Mouse (Mus musculus) adrenal gland, postnatal 14 days (tissue): ENCODE results near the gene Gpat2. TPM values are rescaled to one million over a fixed set of nuclear protein-coding genes. Genes with fewer than 3 reads are reported as not detected.

Experiments used
- DNase-seq: peaks from one replicate; pipeline ENCODE4 v3.0.0; 2021; ENCODE audit warnings: mixed read lengths
- long read RNA-seq, 2 experiments: library from polyadenylated mRNA; stranded (forward); transcript quantifications; one replicate each; pipeline ENCODE4 v2.0.0; 2021
- total RNA-seq: library from RNA; stranded (reverse); gene quantifications from 2 replicates; pipeline ENCODE4 v1.2.3, GENCODE M21; 2021

Gpat2 gene
- 0.37 and 0.38 TPM in 2 replicates for total RNA-seq
- long read RNA-seq, experiment 1, partial matches to known transcripts, result 0 of 1 reads
- long read RNA-seq, experiment 1, other reads (novel, unspliced or antisense), result 1 of 1 reads
- long read RNA-seq, experiment 2, partial matches to known transcripts, result 1 of 1 reads
- long read RNA-seq, experiment 2, other reads (novel, unspliced or antisense), result 0 of 1 reads

GRCm38 (mm10) chr2:127424977-127425376 lies at the start of gene Gpat2:
Gene Gpat2, plus strand, starts transcription at chr2:127425199.
- no peak for DNase-seq

GRCm38 (mm10) chr2:127375759-127376341 lies 49.1 kb upstream of the Gpat2 start:
- DNase-seq, result no peak

- no peak for DNase-seq
These were observed 48.5 kb upstream of the Gpat2 start for GRCm38 (mm10) chr2:127376423-127377051.

GRCm38 (mm10) chr2:127377942-127378610 lies 46.9 kb upstream of the Gpat2 start:
- DNase-seq, result no peak

- DNase-seq, result peak; percentile 18
These were observed 46.4 kb upstream of the Gpat2 start for GRCm38 (mm10) chr2:127378611-127378990.

- no peak for DNase-seq
These were observed 45.7 kb upstream of the Gpat2 start for GRCm38 (mm10) chr2:127379250-127379649.

- DNase-seq, result no peak
These were observed 41.1 kb upstream of the Gpat2 start for GRCm38 (mm10) chr2:127383881-127384280.

GRCm38 (mm10) chr2:127387521-127387920 lies 37.5 kb upstream of the Gpat2 start:
- DNase-seq, result no peak

- no peak for DNase-seq
These were observed 34.6 kb upstream of the Gpat2 start for GRCm38 (mm10) chr2:127390352-127390751.

- DNase-seq, result no peak
These were observed 34.2 kb upstream of the Gpat2 start for GRCm38 (mm10) chr2:127390846-127391245.

GRCm38 (mm10) chr2:127391323-127391722 lies 33.7 kb upstream of the Gpat2 start:
- no peak for DNase-seq

GRCm38 (mm10) chr2:127394606-127395161 lies 30.3 kb upstream of the Gpat2 start:
- peak; percentile 58 for DNase-seq

GRCm38 (mm10) chr2:127398738-127399137 lies 26.3 kb upstream of the Gpat2 start:
- no peak for DNase-seq

- DNase-seq, result no peak
These were observed 13.9 kb upstream of the Gpat2 start for GRCm38 (mm10) chr2:127411126-127411525.

GRCm38 (mm10) chr2:127415806-127416205 lies 9.2 kb upstream of the Gpat2 start:
- DNase-seq, result no peak

- no peak for DNase-seq
These were observed 8.3 kb upstream of the Gpat2 start for GRCm38 (mm10) chr2:127416706-127417105.

- DNase-seq, result no peak
These were observed 6.6 kb upstream of the Gpat2 start for GRCm38 (mm10) chr2:127418266-127418970.

- DNase-seq, result peak; percentile 65
These were observed 5.2 kb downstream of the Gpat2 start for GRCm38 (mm10) chr2:127430238-127430637.

GRCm38 (mm10) chr2:127433487-127434295 lies 8.7 kb downstream of the Gpat2 start:
- DNase-seq, result no peak

GRCm38 (mm10) chr2:127435135-127435534 lies 10.1 kb downstream of the Gpat2 start:
- DNase-seq, result peak; percentile 59

- no peak for DNase-seq
These were observed 10.6 kb downstream of the Gpat2 start for GRCm38 (mm10) chr2:127435554-127435953.
